Mouse (Mus musculus) ES-Bruce4 (cell line): ENCODE measurements around the gene Rela.

Experiments used
- CTCF ChIP-seq: IDR thresholded peaks from one replicate; pipeline ENCODE4 v1.8.1; 2011; ENCODE audit warnings: low read depth, low read length
- EP300 ChIP-seq: IDR thresholded peaks from 2 replicates; pipeline ENCODE4 v1.6.1; 2011; ENCODE audit warnings: low read depth, low read length; ENCODE audit not compliant: insufficient read depth
- POLR2A ChIP-seq: IDR thresholded peaks from one replicate; pipeline ENCODE4 v1.8.1; 2011; ENCODE audit warnings: low read length; ENCODE audit not compliant: insufficient read depth

GRCm38 (mm10) chr19:5641021-5641420, 3.7 kb downstream of the Rela start:
- TF ChIP-seq CTCF (no peak), EP300 (no peak), POLR2A (no peak)
